Comparison of ENCODE assay signal across 10 mouse cellular contexts in the genomic region with DNA sequence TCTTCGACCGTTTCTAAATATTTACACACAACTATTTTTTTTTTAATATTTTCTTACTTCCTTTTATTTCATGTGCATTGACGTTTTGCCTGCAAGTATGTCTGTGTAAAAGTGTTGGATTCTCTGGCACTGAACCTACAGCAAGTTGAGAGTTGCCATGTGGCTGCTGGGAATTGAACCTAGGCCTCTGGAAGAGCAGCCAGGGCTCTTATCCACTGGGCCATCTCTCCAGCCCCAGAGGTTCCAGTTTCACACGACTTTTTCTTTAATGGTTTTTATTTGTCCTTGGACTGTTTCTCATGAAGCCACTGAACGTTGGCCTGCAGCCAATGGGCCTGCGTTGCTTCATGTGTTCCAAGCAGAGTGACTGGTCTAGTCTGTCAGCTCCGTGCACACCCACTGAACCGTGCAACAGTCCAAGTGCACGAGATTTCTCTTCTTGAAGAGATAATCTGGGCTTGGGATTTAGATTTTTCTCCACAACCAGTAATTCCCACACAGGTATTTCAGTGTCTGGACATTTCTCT. TPM values are rescaled to one million over a fixed set of nuclear protein-coding genes. Genes with fewer than 3 reads are reported as not detected.
DNase-seq lines count a peak whose midpoint lies in the region; ATAC-seq and TF ChIP-seq lines count a peak whose summit lies in the region.
"Had no signal": no experiment of that assay in that cellular context is flagged by ENCODE, and none has a peak within 500 bp of the region (broad histone marks: within the 10 kb centered on the region; RNA-seq: fewer than 3 reads in every experiment).

No protein-coding gene starts in this region.

- WGBS in embryonic facial prominence, embryonic 14.5 days: 61% methylated on average over 9 of the region's 9 CpGs
- WGBS in lung, adult 2 months: 26% methylated on average over 9 of the region's 9 CpGs

- H3K9me3 ChIP-seq in embryonic facial prominence, embryonic 14.5 days (ENCODE audit: control insufficient read depth, low read length): no peaks in the 10 kb centered on the region

- peak; percentile 43 for DNase-seq in layer of hippocampus, adult 9-11 months
- DNase-seq in layer of hippocampus, postnatal 10 days (ENCODE audit: low spot score in 2 of 2): no peak
- DNase-seq in embryonic facial prominence, embryonic 14.5 days (ENCODE audit: low spot score): peak; percentile 86
- peak; percentile 42 for DNase-seq in heart, postnatal 25 days (ENCODE audit: low spot score)
- peak; percentile 40 for DNase-seq in lung, adult 2 months
- peak; percentile 63 to 84 for DNase-seq in urinary bladder, postnatal 36 days (ENCODE audit: low spot score in 2 of 2)
- DNase-seq in left cerebral cortex, postnatal 25 days (ENCODE audit: low spot score in 2 of 2): no peak
- DNase-seq in embryo, embryonic 10 days (ENCODE audit: low spot score): no peak

- H3K4me2 ChIP-seq in embryonic facial prominence, embryonic 14.5 days (ENCODE audit: low read depth, low read length): no peak overlapping the region

- peaks cover 4% of the 10 kb centered on the region; the same call in 1 of the 2 replicates for H3K4me1 ChIP-seq in embryonic facial prominence, embryonic 14.5 days (ENCODE audit: control insufficient read depth, insufficient read depth, low read length)
- H3K4me1 ChIP-seq in lung, adult 2 months (ENCODE audit: control insufficient read depth, insufficient read depth, low read length): no peaks in the 10 kb centered on the region; the same call in 1 of the 2 replicates

- no peak overlapping the region; the same call in 1 of the 2 replicates for H3K27ac ChIP-seq in embryonic facial prominence, embryonic 14.5 days (replicated peaks; ENCODE audit: low read depth, low read length)

- peaks cover 91% of the 10 kb centered on the region for H3K36me3 ChIP-seq in embryonic facial prominence, embryonic 14.5 days (ENCODE audit: control insufficient read depth, insufficient read depth, low read length)

- no peak overlapping the region for H3K4me3 ChIP-seq in embryonic facial prominence, embryonic 14.5 days (ENCODE audit: low read depth, low read length)
- H3K4me3 ChIP-seq in lung, adult 2 months (replicated peaks; ENCODE audit: extremely low read depth, low read depth, low read length): no peak overlapping the region
- H3K4me3 ChIP-seq: erythroblast, embryonic 14.5 days; myocyte had no signal

- TF ChIP-seq CTCF in lung, adult 2 months (IDR thresholded peaks at IDR 0.05; ENCODE audit: insufficient read depth, low read length): no peak

- no peak for TF ChIP-seq POLR2A in lung, adult 2 months (IDR thresholded peaks at IDR 0.05; ENCODE audit: borderline replicate concordance, extremely low read depth, low read depth, low read length)

- intact Hi-C loops in heart, postnatal 25 days (cut with DNase I): no loop called here
- intact Hi-C loops in left cerebral cortex, postnatal 25 days (cut with DNase I): no loop called here

- H3K9ac ChIP-seq in embryonic facial prominence, embryonic 14.5 days (ENCODE audit: low read depth, low read length): no peak overlapping the region

- ATAC-seq in embryonic facial prominence, embryonic 14.5 days (ENCODE audit: low read depth): peak; percentile 64; the same call in 1 of the 2 replicates

- H3K27me3 ChIP-seq in embryonic facial prominence, embryonic 14.5 days (replicated peaks; ENCODE audit: control insufficient read depth, insufficient read depth, low read length): no peaks in the 10 kb centered on the region

RNA-seq across cellular contexts. Expression of a gene that starts 23.1 kb away (rescaled TPM):
- 1 to 10 TPM; 2.7 to 4.0 TPM for total RNA-seq in layer of hippocampus, postnatal 10 days (2021)
- 0.26 and 0.81 TPM in 2 replicates for polyA plus RNA-seq in embryonic facial prominence, embryonic 14.5 days (2014; fragmentation: Nextera tagmentation; extraction: Ambion mirVana)
- total RNA-seq in heart, postnatal 25 days (2021): 1 to 10 TPM in 1 of 2 experiments, under 1 TPM in 1; 0.57 to 1.3 TPM
- polyA plus RNA-seq in lung, adult 2 months (2012; rRNA removed): 0.28 and 0.37 TPM in 2 replicates
- total RNA-seq in left cerebral cortex, postnatal 25 days (2021): 1 to 10 TPM in 1 of 2 experiments, under 1 TPM in 1; 0.66 to 2.4 TPM

RNA-seq across cellular contexts. Expression of a gene that starts 55.8 kb away (rescaled TPM):
- 10 to 100 TPM; 74.1 to 77.4 TPM for total RNA-seq in layer of hippocampus, postnatal 10 days (2021)
- 85.0 and 98.9 TPM in 2 replicates for polyA plus RNA-seq in embryonic facial prominence, embryonic 14.5 days (2014; fragmentation: Nextera tagmentation; extraction: Ambion mirVana)
- 10 to 100 TPM; 44.1 to 50.2 TPM for total RNA-seq in heart, postnatal 25 days (2021)
- 25.5 and 35.6 TPM in 2 replicates for polyA plus RNA-seq in lung, adult 2 months (2012; rRNA removed)
- 10 to 100 TPM; 43.0 to 43.4 TPM for total RNA-seq in left cerebral cortex, postnatal 25 days (2021)

Comparison
In these comparisons a context has a peak if more than half of its experiments do, and no peak if none do; other contexts are left out.
1. DNase-seq: peak in layer of hippocampus, adult 9-11 months (single experiment), embryonic facial prominence, embryonic 14.5 days (single experiment), heart, postnatal 25 days (single experiment), lung, adult 2 months (single experiment) and urinary bladder, postnatal 36 days (2 of 2); none in layer of hippocampus, postnatal 10 days (0 of 2), left cerebral cortex, postnatal 25 days (0 of 2) and embryo, embryonic 10 days (single experiment).